Mouse (Mus musculus): ENCODE measurements at regions not wholly inside any gene's neighbourhood (a gene's known extent, or its start where the extent isn't known, plus 50 kb on each side); places are given as distances from the start of the nearest gene placed in this dataset.
"Not testable (repeated sequence)": the region's sequence is repeated elsewhere in the genome, so short reads cannot be mapped to it uniquely, and the experiment has no call there.

DNA sequence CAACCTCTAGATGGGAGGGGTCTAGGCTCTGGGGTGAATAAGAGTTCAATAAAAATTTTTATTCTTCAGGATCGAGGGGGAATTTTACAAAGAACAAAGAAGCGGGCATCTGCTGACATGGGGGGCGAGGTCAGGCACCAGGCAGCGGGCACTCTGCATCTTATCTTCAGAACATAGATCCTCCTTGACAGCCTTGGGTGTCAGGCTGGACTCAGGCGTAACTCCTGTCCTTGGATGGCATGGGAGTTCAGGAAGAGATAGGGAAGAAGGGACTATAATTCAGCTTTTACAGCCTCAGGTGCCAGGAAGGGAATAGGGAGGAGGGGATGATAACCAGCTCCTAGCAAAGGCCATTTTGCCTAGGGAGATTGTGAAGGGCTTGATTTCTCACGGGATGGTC, 753.1 kb downstream of the Gm10330 start:
- H3K4me2 ChIP-seq (ENCODE audit: low read depth, low read length); H3K9ac ChIP-seq (replicated peaks); H3K36me3 ChIP-seq (replicated peaks; ENCODE audit: insufficient read depth, low read length); H3K27me3 ChIP-seq (ENCODE audit: insufficient read depth, low read length); DNase-seq; H3K4me3 ChIP-seq (ENCODE audit: low read depth, low read length); ATAC-seq; H3K4me1 ChIP-seq (ENCODE audit: insufficient read depth); H3K9me3 ChIP-seq (ENCODE audit: low read length); H3K27ac ChIP-seq (ENCODE audit: low read depth): not testable (repeated sequence)
- 72% methylated on average over 6 of the region's 6 CpGs for WGBS (ENCODE audit: insufficient replicate concordance)

DNA sequence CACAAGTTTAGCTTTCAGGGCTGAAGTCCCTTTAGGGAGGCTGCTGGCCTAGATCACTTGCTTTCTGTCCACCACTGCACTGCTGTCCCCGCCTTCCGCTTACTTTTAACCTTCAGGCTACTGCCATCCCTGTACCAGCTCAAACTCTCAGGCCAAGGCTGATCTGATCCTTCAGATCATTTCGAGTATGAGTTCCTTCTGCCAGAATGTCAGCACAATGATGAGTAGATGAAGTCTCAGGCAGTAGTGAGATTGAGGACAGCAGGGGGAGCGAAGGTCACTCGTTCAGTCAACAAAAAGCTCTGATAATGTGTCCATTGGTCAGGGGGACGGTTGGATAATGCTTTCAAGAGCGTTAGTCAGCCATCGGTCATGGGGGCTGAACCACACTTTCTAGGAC, 756.5 kb downstream of the Gm10330 start:
- H3K9ac ChIP-seq (replicated peaks); H3K9me3 ChIP-seq (ENCODE audit: low read length); H3K27me3 ChIP-seq (ENCODE audit: insufficient read depth, low read length); H3K4me2 ChIP-seq (ENCODE audit: low read depth, low read length); H3K27ac ChIP-seq (ENCODE audit: low read depth); H3K36me3 ChIP-seq (replicated peaks; ENCODE audit: insufficient read depth, low read length); DNase-seq; ATAC-seq; H3K4me1 ChIP-seq (ENCODE audit: insufficient read depth); H3K4me3 ChIP-seq (ENCODE audit: low read depth, low read length): not testable (repeated sequence)
- 68% methylated on average over 8 of the region's 8 CpGs for WGBS (ENCODE audit: insufficient replicate concordance)

DNA sequence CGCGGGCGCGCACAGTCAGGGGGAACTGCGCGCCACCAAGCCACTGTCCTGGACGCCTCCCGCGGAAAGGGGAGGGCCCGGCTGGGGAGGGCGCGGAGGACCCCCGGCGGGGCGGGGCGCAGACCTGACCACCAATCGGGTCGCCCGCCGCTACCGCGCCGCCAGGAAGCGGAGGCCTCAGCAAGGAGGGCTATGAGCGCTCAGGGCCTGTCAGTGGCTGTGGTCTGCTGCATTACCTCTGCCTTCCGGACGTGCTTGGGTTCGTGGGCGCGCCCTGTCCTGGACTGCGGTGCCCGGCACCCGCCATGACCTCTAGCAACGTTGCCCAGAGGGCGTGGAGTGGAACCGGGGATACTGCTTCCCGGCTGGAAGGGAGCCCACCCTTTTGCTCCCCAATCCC, 769.9 kb downstream of the Gm10330 start:
- Histone ChIP-seq H3K4me2 (ENCODE audit: low read depth, low read length) (peak overlapping the region; percentile 32; the same call in 1 of the 2 replicates), H3K4me3 (ENCODE audit: low read depth, low read length) (peak overlapping the region; percentile 32)
- H3K9ac ChIP-seq (replicated peaks); H3K4me1 ChIP-seq (ENCODE audit: insufficient read depth); H3K27ac ChIP-seq (ENCODE audit: low read depth); H3K27me3 ChIP-seq (ENCODE audit: insufficient read depth, low read length); ATAC-seq; H3K9me3 ChIP-seq (ENCODE audit: low read length); H3K36me3 ChIP-seq (replicated peaks; ENCODE audit: insufficient read depth, low read length): not testable (repeated sequence)
- DNase-seq, result peak; percentile 18
- 2% methylated on average over 20 of the region's 37 CpGs for WGBS (ENCODE audit: insufficient replicate concordance)

DNA sequence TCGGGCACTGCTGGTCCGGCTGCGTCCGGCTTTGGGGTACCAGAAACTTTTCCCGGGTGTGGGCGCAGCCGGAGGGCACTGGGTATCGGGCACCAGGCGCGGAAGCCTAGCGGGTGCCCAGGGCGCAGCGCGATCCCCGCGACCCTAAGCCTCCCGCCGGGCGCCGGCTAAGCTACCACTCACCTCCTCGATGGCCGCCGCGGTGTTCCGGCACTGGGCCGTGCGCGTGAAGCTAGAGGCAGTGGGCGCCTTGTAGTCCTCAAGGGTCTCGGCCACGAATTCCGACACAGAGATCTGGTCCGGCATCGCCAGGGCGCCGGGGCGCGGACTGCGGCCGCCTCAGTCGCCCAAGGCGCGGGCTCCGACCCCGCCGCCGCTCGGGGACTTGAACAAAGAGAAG, 770.4 kb downstream of the Gm10330 start:
- not testable (repeated sequence) for H3K27ac ChIP-seq (ENCODE audit: low read depth); H3K9ac ChIP-seq (replicated peaks); H3K9me3 ChIP-seq (ENCODE audit: low read length); H3K4me1 ChIP-seq (ENCODE audit: insufficient read depth); H3K36me3 ChIP-seq (replicated peaks; ENCODE audit: insufficient read depth, low read length); ATAC-seq; H3K27me3 ChIP-seq (ENCODE audit: insufficient read depth, low read length)
- 0 out of 2 replicates have a peak overlapping the region, but pooled peaks have one; percentile 26 for H3K4me2 ChIP-seq (ENCODE audit: low read depth, low read length)
- peak; percentile 10 for DNase-seq
- WGBS (ENCODE audit: insufficient replicate concordance), result 7% methylated on average over 10 of the region's 48 CpGs
- H3K4me3 ChIP-seq (ENCODE audit: low read depth, low read length), result peak overlapping the region; percentile 32

Measured in liver, postnatal 0 days (tissue).